Mouse (Mus musculus) thymus, postnatal 4 days (tissue): ENCODE data around the gene Jkamp.

Experiments
- DNase-seq: peaks from one replicate; pipeline ENCODE4 v3.0.0; 2021

Jkamp gene

DNA sequence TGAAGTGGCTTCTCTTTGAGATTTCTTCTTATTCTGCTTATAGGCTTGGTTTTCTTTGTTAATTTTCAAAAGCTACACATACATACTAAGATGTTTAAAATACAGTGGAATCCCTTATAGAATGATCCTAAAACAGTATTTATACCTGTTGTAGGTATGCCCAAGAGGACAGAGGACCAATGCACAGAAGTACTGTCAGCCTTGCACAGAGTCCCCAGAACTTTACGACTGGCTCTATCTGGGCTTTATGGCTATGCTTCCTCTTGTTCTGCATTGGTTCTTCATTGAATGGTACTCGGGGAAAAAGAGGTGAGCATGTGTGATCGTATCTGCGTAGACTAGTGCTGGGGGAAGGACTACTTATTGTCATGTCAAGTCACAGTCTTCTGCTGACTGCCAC is 4.4 kb downstream of the Jkamp start:
- DNase-seq: no peak

DNA sequence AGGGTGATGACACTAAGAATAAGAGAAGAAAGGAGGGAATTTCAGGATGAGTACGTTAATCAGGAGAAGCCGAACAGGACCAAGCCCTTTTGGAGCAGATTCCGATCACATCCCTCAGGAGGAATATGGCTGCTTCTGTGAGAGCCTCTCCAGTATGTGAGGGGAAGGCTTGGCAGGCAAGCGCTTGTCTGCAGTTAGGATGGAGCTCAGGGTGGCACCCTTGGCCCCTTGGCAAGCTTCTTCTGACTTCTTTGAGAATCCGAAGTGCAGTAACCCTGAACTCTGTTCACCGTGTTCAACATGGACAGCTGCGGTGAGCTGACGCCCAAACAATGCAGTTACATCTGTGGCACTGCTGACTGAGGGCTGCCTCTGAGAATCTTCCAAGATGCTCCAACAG is 11.6 kb downstream of the Jkamp start:
- DNase-seq: no peak

DNA sequence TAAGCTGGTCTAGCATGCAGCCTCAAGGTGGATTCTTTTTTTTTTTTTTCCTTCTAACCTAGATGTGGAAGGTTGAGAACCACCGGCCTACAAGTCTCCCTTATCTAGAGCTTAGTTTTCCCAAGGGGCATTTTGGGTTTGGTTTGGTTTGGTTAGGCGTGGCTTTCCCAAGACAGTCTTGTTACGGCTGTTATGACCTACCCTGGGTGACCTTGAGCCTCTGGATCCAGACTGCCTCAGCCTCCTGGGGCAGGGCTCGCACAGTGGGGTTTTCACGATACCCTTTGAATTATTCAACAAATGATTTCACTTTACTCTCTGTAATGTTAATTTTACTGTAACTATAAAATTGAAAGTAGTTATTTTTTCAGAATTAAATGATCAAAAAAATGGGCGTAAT is 17.4 kb downstream of the Jkamp start:
- DNase-seq: no peak

DNA sequence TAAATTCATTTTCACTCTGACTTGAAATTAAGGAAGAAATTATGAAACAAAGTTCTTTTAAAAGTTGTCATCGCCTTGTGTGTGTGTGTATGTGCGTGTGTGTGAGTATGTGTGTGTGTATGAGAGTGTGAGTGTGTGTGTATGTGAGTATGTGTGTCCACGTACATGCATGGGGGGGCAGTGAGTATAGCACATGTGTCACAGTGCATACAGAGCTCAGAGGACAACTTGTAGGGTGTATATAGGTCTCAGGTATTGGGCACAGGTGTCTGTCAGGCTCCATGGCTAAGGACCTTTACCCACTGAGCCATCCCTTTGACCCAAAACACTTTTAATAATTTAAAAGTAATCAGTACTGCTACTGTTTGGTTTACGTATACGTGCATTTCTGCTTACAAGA is 18.6 kb downstream of the Jkamp start:
- DNase-seq: no peak

DNA sequence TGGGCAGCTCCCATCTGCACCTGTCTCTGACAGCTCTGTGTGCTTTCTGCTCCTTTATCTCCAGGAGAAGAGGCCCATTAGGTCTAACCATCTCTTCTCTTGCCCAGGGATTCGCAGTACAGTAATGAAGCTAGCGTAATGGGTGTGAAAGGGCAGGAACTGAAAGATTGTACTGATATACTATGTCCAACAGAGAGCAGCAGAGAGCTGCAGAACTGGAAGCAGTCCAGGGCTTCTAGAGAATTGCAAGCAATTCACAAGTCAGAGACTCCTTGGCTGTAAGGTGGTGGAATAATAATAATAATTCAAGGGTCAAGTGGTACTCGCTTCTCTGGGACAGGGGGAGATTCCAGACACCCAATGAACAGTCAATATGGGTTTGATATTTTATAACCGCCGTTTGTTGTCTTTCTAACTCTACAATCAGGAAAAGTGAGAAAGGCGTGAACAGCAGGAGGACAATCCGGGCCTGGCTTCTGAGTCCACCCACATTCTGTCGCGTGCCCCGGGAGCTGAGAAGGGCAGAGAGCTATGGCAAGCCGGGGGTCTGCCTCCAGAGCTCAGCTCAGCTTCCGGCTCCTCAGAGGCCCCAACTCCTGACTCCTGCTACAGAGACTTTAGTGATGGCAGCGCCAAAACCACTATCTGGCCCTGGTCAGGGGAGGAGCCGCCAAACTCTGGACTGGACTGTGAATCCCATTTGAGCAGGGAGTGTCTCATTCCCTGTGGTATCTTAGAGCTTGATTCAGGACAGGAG is 19.3 kb downstream of the Jkamp start:
- peak; percentile 43 for DNase-seq

DNA sequence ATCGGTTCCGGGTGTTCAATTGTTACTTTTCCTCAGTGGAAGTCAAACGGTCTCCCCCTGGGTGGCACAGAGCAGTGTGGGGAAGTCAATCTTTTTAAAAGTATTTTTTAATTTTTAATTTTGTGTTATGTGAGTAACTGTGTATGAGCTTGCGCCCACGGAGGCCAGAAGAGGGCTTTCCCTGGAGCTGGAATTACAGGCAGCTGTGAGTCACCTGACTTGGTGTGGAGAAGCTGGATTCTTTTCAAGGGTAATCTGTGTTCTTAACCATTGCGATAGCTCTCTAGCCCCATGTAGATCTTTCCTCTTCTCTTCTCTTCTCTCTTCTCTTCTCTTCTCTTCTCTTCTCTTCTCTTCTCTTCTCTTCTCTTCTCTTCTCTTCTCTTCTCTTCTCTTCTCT is 29.7 kb downstream of the Jkamp start:
- DNase-seq: no peak

DNA sequence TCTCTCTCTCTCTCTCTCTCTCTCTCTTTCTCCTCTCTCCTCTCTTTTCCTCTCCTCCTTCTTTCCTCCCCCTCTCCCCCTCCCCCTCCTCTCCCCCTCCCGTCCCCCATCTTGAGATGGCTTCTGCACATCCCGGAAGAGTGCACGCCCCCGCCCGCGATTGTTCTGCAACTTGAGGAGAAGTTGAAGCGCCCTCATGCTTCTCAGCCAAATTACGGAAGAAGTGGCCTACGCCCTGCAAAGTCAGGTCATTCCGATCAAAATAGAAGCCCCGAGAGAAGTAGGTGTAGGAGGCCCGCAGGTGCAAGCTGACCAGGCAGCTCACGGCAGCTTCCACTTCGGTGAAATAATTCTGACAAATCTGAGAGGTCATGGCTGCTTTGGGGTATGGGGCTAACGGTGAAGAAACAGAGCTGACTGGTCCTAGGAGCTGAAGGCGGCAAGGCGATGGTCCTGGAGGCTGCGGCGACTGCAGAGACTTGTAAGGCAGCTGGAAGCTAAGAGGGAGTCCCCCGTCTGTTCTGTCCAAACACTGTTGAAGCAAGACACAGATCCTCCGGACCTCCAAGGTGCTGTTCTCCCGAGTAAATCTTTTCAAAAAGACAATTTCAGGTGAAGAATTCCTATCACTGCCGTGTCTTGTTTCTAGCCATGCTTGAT is 30.4 kb downstream of the Jkamp start:
- DNase-seq: no peak

DNA sequence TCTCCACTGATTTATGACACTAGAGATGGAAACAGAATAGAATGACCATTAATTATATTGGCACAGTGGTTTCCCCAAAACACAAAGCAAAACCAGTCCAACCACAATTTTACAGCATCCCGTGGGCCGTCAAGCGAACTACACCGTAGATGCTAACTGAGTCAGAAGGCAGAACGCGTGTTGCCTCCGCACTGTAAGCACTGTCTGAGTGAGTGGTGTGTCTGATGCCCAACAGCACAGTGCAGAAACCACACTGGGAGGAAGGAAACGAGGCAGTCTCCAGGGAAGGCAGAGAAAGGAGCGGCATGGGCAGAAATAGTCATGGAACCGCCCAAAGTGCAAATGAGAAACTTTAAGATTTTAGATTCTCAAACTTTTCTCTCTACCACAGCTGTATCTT is 43.8 kb downstream of the Jkamp start:
- no peak for DNase-seq

DNA sequence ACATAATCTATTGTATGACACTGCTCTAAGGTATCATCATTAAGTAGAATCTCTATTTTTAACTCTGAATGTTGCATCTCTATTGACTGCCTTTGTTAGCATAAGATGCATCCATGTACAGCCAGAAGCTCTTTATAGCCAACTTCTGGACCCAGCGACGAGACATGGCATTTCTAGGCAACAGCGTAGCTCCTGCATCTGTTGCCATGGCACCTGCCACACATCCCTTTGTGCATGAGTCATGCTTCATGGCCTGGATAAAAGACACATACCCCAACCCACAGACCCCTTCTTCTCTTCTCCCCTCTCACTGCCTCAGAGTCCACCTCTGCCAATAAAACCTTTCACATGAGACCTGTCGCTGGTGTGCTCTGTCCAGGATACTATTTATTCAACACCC is 65.4 kb downstream of the Jkamp start:
- no peak for DNase-seq
